Mouse (Mus musculus) liver, adult 2 months (tissue): ENCODE results near the gene Retnlb. TPM values are rescaled to one million over a fixed set of nuclear protein-coding genes. Genes with fewer than 3 reads are reported as not detected.
"Not testable (repeated sequence)": the region's sequence is repeated elsewhere in the genome, so short reads cannot be mapped to it uniquely, and the experiment has no call there.

ENCODE experiments used
- DNase-seq: peaks from one replicate; pipeline ENCODE4 v3.0.0-alpha.2; 2011; ENCODE audit warnings: low read depth, low spot score; ENCODE audit errors: extremely low read depth
- H3K27ac ChIP-seq: fragments of 200-500 bp; replicated peaks from 2 replicates; pipeline ENCODE4 v1.5.1; 2012; ENCODE audit warnings: low read depth, mild to moderate bottlenecking, control low read depth, inconsistent platforms, low read length; ENCODE audit not compliant: insufficient read depth
- H3K27me3 ChIP-seq: fragments of 200-500 bp; 2 replicates; pipeline ENCODE4 v1.6.1; 2012; ENCODE audit warnings: mild to moderate bottlenecking, moderate library complexity, low read length, inconsistent platforms; ENCODE audit not compliant: control insufficient read depth, insufficient read depth
- H3K36me3 ChIP-seq: fragments of 200-500 bp; 2 replicates; pipeline ENCODE4 v1.6.1; 2012; ENCODE audit warnings: low read length, inconsistent platforms; ENCODE audit not compliant: control insufficient read depth, insufficient read depth
- H3K4me1 ChIP-seq: fragments of 200-500 bp; 2 replicates; pipeline ENCODE4 v1.6.1; 2011; ENCODE audit warnings: low read length; ENCODE audit not compliant: control insufficient read depth, insufficient read depth
- H3K4me3 ChIP-seq: fragments of 200-500 bp; 2 replicates; pipeline ENCODE4 v1.5.1; 2011; ENCODE audit warnings: low read depth, mild to moderate bottlenecking, control low read depth, low read length, moderate library complexity; ENCODE audit not compliant: insufficient read depth
- H3K79me2 ChIP-seq: fragments of 200-500 bp; 2 replicates; pipeline ENCODE4 v1.6.1; 2012; ENCODE audit warnings: inconsistent platforms, mild to moderate bottlenecking, low read length, moderate library complexity; ENCODE audit not compliant: control insufficient read depth, insufficient read depth
- H3K9ac ChIP-seq: fragments of 200-500 bp; 2 replicates; pipeline ENCODE4 v1.6.1; 2012; ENCODE audit warnings: low read depth, mild to moderate bottlenecking, control low read depth, inconsistent platforms, low read length
- CTCF ChIP-seq: fragments of 200-500 bp; IDR thresholded peaks from 2 replicates; pipeline ENCODE4 v1.5.1; 2011; ENCODE audit warnings: low read depth, low read length, control low read depth
- POLR2A ChIP-seq: fragments of 200-500 bp; IDR thresholded peaks from 2 replicates; pipeline ENCODE4 v1.6.1; 2011; ENCODE audit warnings: low read length, control low read depth; ENCODE audit not compliant: insufficient read depth; ENCODE audit errors: extremely low read depth
- WGBS: fragments of 180-500 bp; shearing (Covaris S2); methylation state at CpG from one replicate; pipeline ENCODE4 v1.1.7; 2018; 5-methylcytosine and 5-hydroxymethylcytosine counted together
- polyA plus RNA-seq: library from polyadenylated mRNA; depleted of rRNA; stranded (reverse); fragments of >200 nt; gene quantifications from 2 replicates; pipeline ENCODE4 v1.2.3, GENCODE M21; 2012
- total RNA-seq: library from RNA; depleted of rRNA; stranded (reverse); fragments of >200 nt; gene quantifications from 2 replicates; pipeline ENCODE4 v1.2.3, GENCODE M21; 2014

Retnlb gene
- total and polyA plus RNA-seq, 2 experiments, result not detected

DNA sequence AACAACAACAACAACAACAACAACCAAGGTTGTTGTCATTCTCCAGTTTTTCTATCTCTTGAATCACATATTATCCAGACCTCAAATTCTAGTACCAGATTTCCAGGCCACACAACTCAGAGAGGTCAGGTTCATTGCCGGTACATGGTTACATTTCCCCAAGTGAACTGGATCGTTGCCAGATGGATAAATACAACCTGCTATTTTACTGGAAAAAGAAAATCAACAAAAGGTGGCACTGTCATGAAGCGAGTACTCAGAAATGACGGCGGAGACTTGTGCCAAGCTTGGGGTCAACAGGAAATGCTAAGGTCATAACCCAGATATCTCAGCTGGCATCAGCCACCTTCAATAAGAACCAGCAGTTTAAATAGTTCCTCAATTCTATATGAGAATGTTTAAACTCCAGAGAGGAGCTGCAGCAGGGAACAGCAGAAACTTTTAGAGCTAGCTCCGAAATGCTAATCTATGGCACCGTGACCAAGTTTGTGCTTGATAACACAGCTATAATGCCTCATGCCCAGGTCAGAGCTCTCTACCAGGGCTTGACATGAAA, 4.7 kb upstream of the Retnlb start:
- 16% methylated on average over 7 of the region's 7 CpGs for WGBS
- no peak for TF ChIP-seq CTCF
- TF ChIP-seq POLR2A, result no peak
- Histone ChIP-seq H3K4me3 (no peak overlapping the region), H3K27me3 (no peaks in the 10 kb centered on the region), H3K27ac (no peak overlapping the region), H3K9ac (no peak overlapping the region), H3K4me1 (no peaks in the 10 kb centered on the region), H3K79me2 (no peaks in the 10 kb centered on the region), H3K36me3 (no peaks in the 10 kb centered on the region)
- DNase-seq, result peak; percentile 67

DNA sequence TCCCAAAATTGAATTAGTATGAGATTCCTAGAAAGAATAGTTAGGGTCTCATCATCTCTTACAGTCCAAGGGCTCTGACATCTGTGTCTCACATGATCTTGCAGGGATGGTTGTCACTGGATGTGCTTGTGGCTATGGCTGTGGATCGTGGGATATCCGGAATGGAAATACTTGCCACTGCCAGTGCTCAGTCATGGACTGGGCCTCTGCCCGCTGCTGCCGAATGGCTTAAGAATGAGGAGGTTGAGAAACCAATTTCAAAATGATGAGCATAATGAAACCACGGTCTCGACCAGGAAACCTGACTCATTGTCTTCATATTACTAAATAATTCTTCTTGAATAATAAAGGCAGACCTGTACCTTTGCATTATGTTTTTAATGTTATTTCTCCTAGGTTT, 1.9 kb downstream of the Retnlb start:
- H3K4me1 ChIP-seq, result no peaks in the 10 kb centered on the region
- TF ChIP-seq POLR2A, result no peak
- no peak for TF ChIP-seq CTCF
- no peak overlapping the region for H3K4me3 ChIP-seq
- no peak overlapping the region for H3K9ac ChIP-seq
- no peaks in the 10 kb centered on the region for H3K27me3 ChIP-seq
- 90% methylated on average over 6 of the region's 6 CpGs for WGBS
- no peaks in the 10 kb centered on the region for H3K79me2 ChIP-seq
- no peak for DNase-seq
- no peak overlapping the region for H3K27ac ChIP-seq
- H3K36me3 ChIP-seq, result no peaks in the 10 kb centered on the region

GRCm38 (mm10) chr16:48826474-48826873, 9.8 kb downstream of the Retnlb start:
- Histone ChIP-seq H3K4me3 (no peak overlapping the region), H3K4me1 (no peaks in the 10 kb centered on the region), H3K79me2 (no peaks in the 10 kb centered on the region), H3K36me3 (no peaks in the 10 kb centered on the region), H3K9ac (no peak overlapping the region), H3K27me3 (no peaks in the 10 kb centered on the region), H3K27ac (no peak overlapping the region)
- no peak for TF ChIP-seq POLR2A
- TF ChIP-seq CTCF, result no peak
- DNase-seq, result no peak
- WGBS, result 60% methylated on average over 3 of the region's 3 CpGs

- no peak overlapping the region for H3K9ac ChIP-seq
- no peaks in the 10 kb centered on the region for H3K4me1 ChIP-seq
- TF ChIP-seq POLR2A (no peak), CTCF (no peak)
- H3K36me3 ChIP-seq, result no peaks in the 10 kb centered on the region
- H3K79me2 ChIP-seq, result no peaks in the 10 kb centered on the region
- no peaks in the 10 kb centered on the region for H3K27me3 ChIP-seq
- no peak overlapping the region for H3K4me3 ChIP-seq
- no peak for DNase-seq
- no peak overlapping the region for H3K27ac ChIP-seq
- WGBS, result 69% methylated on average over 1 of the region's 1 CpGs
Measured at GRCm38 (mm10) chr16:48827625-48828024, 11.0 kb downstream of the Retnlb start.

- H3K27ac ChIP-seq, result no peak overlapping the region
- no peak for DNase-seq
- H3K4me3 ChIP-seq, result no peak overlapping the region
- H3K4me1 ChIP-seq, result no peaks in the 10 kb centered on the region
- TF ChIP-seq POLR2A (no peak), CTCF (no peak)
- H3K27me3 ChIP-seq, result no peaks in the 10 kb centered on the region
- no peak overlapping the region for H3K9ac ChIP-seq
- H3K36me3 ChIP-seq, result no peaks in the 10 kb centered on the region
- WGBS, result 70% methylated on average over 4 of the region's 4 CpGs
- H3K79me2 ChIP-seq, result no peaks in the 10 kb centered on the region
Measured at GRCm38 (mm10) chr16:48829060-48829459, 12.4 kb downstream of the Retnlb start.

GRCm38 (mm10) chr16:48832055-48832454, 15.4 kb downstream of the Retnlb start:
- H3K36me3 ChIP-seq, result no peaks in the 10 kb centered on the region
- H3K27ac ChIP-seq, result peak overlapping the region; percentile 17; the same call in 1 of the 2 replicates
- TF ChIP-seq POLR2A, result no peak
- no peak for TF ChIP-seq CTCF
- H3K79me2 ChIP-seq, result no peaks in the 10 kb centered on the region
- H3K27me3 ChIP-seq, result no peaks in the 10 kb centered on the region
- DNase-seq, result peak; percentile 23
- no peaks in the 10 kb centered on the region for H3K4me1 ChIP-seq
- H3K4me3 ChIP-seq, result no peak overlapping the region
- whole genome bisulfite sequencing, result 59% methylated on average over 8 of the region's 8 CpGs
- no peak overlapping the region for H3K9ac ChIP-seq

- H3K27me3 ChIP-seq, H3K27ac ChIP-seq, H3K4me1 ChIP-seq, H3K4me3 ChIP-seq, H3K9ac ChIP-seq, H3K79me2 ChIP-seq, H3K36me3 ChIP-seq: not testable (repeated sequence)
- 33% methylated on average over 1 of the region's 1 CpGs for WGBS
- DNase-seq, result peak; percentile 9
Measured at GRCm38 (mm10) chr16:48833626-48834025, 17.0 kb downstream of the Retnlb start.
